Mouse (Mus musculus): ENCODE measurements around the gene Slc7a10. TPM values are rescaled to one million over a fixed set of nuclear protein-coding genes. Genes with fewer than 3 reads are reported as not detected.

Gene Slc7a10
- polyA plus RNA-seq, 1 experiment = 11.1 TPM

DNA sequence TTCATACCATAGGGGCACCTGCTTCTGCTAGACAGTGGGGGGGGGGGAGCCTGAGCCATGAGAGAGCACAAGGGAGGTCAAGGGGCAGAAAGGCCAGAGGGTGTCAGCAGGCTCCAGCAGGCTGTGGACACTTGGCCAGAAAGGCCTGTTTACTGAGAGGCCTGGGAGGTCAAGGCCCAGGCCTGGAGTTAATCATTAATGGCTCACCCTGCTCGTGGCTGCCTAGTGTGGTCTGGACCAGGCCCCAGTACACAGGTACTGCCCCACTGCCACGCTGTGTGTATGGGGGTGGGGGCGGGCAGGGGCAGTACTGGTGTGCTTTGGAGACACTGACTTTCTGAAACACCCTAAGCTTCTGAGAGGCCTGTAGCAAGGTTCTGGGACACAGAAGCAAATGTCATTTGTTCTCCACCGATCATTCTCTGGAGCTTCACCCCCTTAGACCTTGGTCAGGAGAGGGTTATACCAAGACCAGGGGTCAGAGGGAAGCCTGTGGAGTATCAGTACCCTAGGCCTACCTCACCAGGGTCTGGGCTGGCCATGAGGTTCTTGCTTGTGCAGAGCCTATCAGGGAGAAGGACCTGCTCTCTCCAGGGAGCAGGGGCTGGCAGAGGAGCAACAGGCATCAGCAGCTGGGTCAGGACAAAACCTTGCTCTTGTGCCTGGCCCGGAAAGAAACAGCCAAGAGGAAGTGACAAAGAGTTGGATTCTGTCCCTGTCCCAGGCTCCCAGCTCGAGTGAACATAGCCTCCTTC is 42.1 kb upstream of the Slc7a10 start:
- H3K4me1 ChIP-seq (replicated peaks; ENCODE audit: control insufficient read depth, insufficient read depth, low read length) = no peaks in the 10 kb centered on the region
- no peak overlapping the region for H3K27ac ChIP-seq (ENCODE audit: control insufficient read depth, insufficient read depth, low read length)
- TF ChIP-seq CTCF (IDR thresholded peaks at IDR 0.05; ENCODE audit: borderline replicate concordance, control insufficient read depth, extremely low read depth, insufficient read depth, low read length, poor library complexity) = no peak
- H3K36me3 ChIP-seq (ENCODE audit: control insufficient read depth, insufficient read depth, low read length) = no peaks in the 10 kb centered on the region
- H3K27me3 ChIP-seq (ENCODE audit: control insufficient read depth, insufficient read depth, low read length) = no peaks in the 10 kb centered on the region
- DNase-seq = no peak
- 79% methylated on average over 6 of the region's 6 CpGs for WGBS
- no peak overlapping the region for H3K4me3 ChIP-seq (ENCODE audit: control insufficient read depth, insufficient read depth, low read length)

DNA sequence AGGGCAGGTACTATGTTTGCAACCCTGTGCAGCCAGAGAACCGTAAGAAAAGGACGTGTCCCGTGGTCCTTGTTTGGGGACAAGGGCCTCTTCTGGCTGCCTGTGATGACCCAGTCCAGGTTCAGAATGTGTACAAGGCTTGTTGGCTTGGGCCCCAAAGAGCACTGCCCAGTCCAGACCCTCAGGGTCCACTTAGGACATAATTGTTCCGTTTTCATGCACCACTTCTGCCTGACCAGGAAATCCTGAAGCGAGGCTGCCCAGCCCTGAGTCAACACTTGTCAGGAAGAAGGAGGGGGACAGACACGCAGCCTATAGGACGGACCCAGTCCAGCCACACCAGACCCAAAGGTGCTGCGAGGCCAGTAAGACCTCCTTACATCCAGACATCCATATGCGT is 41.1 kb upstream of the Slc7a10 start:
- TF ChIP-seq POLR2A (IDR thresholded peaks at IDR 0.05; ENCODE audit: control insufficient read depth, extremely low read depth, insufficient read depth, low read length, poor library complexity) (no peak), CTCF (IDR thresholded peaks at IDR 0.05; ENCODE audit: borderline replicate concordance, control insufficient read depth, extremely low read depth, insufficient read depth, low read length, poor library complexity) (no peak)
- no peaks in the 10 kb centered on the region for H3K36me3 ChIP-seq (ENCODE audit: control insufficient read depth, insufficient read depth, low read length)
- DNase-seq = no peak
- H3K4me1 ChIP-seq (replicated peaks; ENCODE audit: control insufficient read depth, insufficient read depth, low read length) = no peaks in the 10 kb centered on the region
- no peak overlapping the region for H3K4me3 ChIP-seq (ENCODE audit: control insufficient read depth, insufficient read depth, low read length)
- H3K27ac ChIP-seq (ENCODE audit: control insufficient read depth, insufficient read depth, low read length) = no peak overlapping the region
- H3K27me3 ChIP-seq (ENCODE audit: control insufficient read depth, insufficient read depth, low read length) = no peaks in the 10 kb centered on the region
- 90% methylated on average over 9 of the region's 9 CpGs for WGBS

DNA sequence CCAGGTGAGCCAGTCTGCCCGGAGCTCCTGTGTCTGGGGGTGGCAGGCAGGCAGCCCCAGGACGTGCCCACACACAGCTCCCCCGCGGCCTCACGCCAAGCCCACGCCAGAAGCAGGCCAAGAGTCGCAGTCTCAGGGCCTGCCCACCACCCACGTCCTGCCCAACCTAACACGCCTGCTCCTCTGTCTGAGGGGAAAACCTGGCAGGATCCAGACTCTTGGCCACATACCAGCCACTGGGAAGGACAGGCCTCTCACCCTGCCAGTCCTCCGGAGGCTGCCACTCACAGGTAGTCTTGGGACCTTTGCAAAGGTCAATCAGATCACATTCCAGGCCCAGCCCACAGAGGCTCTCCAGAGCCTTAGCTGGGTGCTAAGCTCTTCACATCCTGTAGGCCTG is 39.9 kb upstream of the Slc7a10 start:
- no peaks in the 10 kb centered on the region for H3K36me3 ChIP-seq (ENCODE audit: control insufficient read depth, insufficient read depth, low read length)
- no peaks in the 10 kb centered on the region for H3K4me1 ChIP-seq (replicated peaks; ENCODE audit: control insufficient read depth, insufficient read depth, low read length)
- WGBS = 81% methylated on average over 10 of the region's 10 CpGs
- H3K27ac ChIP-seq (ENCODE audit: control insufficient read depth, insufficient read depth, low read length) = no peak overlapping the region
- DNase-seq = no peak
- H3K4me3 ChIP-seq (ENCODE audit: control insufficient read depth, insufficient read depth, low read length) = no peak overlapping the region
- no peaks in the 10 kb centered on the region for H3K27me3 ChIP-seq (ENCODE audit: control insufficient read depth, insufficient read depth, low read length)
- TF ChIP-seq CTCF (IDR thresholded peaks at IDR 0.05; ENCODE audit: borderline replicate concordance, control insufficient read depth, extremely low read depth, insufficient read depth, low read length, poor library complexity) (no peak), POLR2A (IDR thresholded peaks at IDR 0.05; ENCODE audit: control insufficient read depth, extremely low read depth, insufficient read depth, low read length, poor library complexity) (no peak)

DNA sequence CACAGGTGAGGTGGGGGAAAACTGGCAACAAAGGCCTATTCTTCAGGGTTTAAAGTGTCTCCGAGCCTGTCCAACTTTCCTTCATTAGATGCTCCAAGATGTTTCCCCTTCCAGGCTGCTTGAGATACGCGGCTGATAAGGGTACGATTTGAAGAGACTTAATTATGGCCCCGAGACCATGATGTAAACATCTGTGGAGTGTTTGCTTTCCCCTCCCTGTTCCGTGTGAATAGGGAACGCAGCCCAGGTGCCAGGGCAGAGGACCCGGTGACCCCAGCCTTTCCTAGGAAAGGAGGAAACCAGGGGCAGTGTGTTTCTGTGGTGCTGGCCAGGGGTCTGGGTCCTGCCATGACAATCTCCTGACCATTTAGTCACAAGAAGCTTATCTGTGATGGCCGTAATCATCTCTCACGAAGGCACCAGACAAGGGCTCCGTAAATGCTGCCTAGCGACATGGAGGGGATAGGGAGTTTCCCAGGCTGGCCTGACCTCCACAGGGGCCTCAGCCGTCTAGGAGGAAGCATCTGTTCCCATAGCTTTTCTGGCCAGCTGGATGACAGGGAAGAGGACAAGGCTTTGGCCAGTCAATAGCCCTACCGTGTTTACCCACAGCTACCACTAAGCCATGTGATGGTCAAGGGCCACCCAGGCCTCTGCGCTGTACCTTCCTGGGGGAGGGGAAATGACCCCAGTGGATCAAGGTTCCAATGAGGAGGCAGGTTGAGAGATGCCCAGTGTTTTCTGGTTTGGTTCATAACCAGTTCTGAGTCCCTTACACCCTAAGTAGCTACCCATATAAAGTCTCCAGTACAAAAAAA is 36.4 kb upstream of the Slc7a10 start:
- Histone ChIP-seq H3K4me3 (ENCODE audit: control insufficient read depth, insufficient read depth, low read length) (no peak overlapping the region), H3K36me3 (ENCODE audit: control insufficient read depth, insufficient read depth, low read length) (no peaks in the 10 kb centered on the region), H3K27ac (ENCODE audit: control insufficient read depth, insufficient read depth, low read length) (no peak overlapping the region), H3K27me3 (ENCODE audit: control insufficient read depth, insufficient read depth, low read length) (no peaks in the 10 kb centered on the region), H3K4me1 (replicated peaks; ENCODE audit: control insufficient read depth, insufficient read depth, low read length) (no peaks in the 10 kb centered on the region)
- TF ChIP-seq POLR2A (IDR thresholded peaks at IDR 0.05; ENCODE audit: control insufficient read depth, extremely low read depth, insufficient read depth, low read length, poor library complexity) = no peak
- TF ChIP-seq CTCF (IDR thresholded peaks at IDR 0.05; ENCODE audit: borderline replicate concordance, control insufficient read depth, extremely low read depth, insufficient read depth, low read length, poor library complexity) = no peak
- 86% methylated on average over 15 of the region's 15 CpGs for WGBS
- DNase-seq = no peak

DNA sequence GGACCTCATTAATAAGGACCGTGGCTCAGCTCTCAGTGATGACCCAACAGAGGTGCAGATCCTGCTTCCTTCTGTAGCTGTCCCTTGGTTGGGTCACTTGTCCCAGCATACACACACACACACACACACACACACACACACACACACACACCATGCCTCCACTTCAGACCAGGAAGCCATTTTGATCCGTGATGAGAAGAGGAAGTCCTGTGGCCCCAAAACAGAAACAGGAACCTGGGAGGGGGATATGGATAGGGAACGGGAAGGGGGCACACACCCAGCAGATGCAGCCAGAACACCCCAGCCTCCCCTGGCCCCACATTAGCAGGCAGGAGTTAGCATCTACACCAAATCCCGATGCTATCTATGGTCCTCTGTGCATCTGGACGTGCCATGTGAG is 35.3 kb upstream of the Slc7a10 start:
- DNase-seq = no peak
- H3K36me3 ChIP-seq (ENCODE audit: control insufficient read depth, insufficient read depth, low read length) = no peaks in the 10 kb centered on the region
- H3K27me3 ChIP-seq (ENCODE audit: control insufficient read depth, insufficient read depth, low read length) = no peaks in the 10 kb centered on the region
- H3K4me1 ChIP-seq (replicated peaks; ENCODE audit: control insufficient read depth, insufficient read depth, low read length) = no peaks in the 10 kb centered on the region
- no peak overlapping the region for H3K27ac ChIP-seq (ENCODE audit: control insufficient read depth, insufficient read depth, low read length)
- WGBS = 50% methylated on average over 5 of the region's 5 CpGs
- TF ChIP-seq POLR2A (IDR thresholded peaks at IDR 0.05; ENCODE audit: control insufficient read depth, extremely low read depth, insufficient read depth, low read length, poor library complexity) = no peak
- no peak overlapping the region for H3K4me3 ChIP-seq (ENCODE audit: control insufficient read depth, insufficient read depth, low read length)

DNA sequence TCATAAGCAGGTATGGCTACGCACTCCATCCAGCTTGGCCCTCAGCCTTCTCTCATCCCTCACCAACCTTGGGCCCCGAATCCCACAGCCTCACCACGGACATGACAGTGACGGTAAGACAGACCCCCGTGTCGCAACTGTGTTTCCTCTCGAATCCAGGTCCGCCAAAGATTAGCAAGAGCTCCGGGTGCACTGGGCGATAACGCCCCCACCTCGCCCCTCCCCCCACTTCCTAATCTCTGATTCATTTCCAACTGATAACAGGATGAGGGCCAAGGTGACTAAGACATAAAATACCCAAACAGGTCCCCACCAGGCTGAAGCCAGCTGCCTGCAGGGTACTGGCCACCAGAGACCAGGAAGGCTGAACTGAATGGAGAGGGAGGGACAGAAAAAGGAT is 31.7 kb upstream of the Slc7a10 start:
- no peaks in the 10 kb centered on the region for H3K27me3 ChIP-seq (ENCODE audit: control insufficient read depth, insufficient read depth, low read length)
- H3K27ac ChIP-seq (ENCODE audit: control insufficient read depth, insufficient read depth, low read length) = no peak overlapping the region
- TF ChIP-seq CTCF (IDR thresholded peaks at IDR 0.05; ENCODE audit: borderline replicate concordance, control insufficient read depth, extremely low read depth, insufficient read depth, low read length, poor library complexity) (no peak), POLR2A (IDR thresholded peaks at IDR 0.05; ENCODE audit: control insufficient read depth, extremely low read depth, insufficient read depth, low read length, poor library complexity) (no peak)
- no peak overlapping the region for H3K4me3 ChIP-seq (ENCODE audit: control insufficient read depth, insufficient read depth, low read length)
- WGBS = 51% methylated on average over 12 of the region's 12 CpGs
- no peak for DNase-seq
- no peaks in the 10 kb centered on the region for H3K36me3 ChIP-seq (ENCODE audit: control insufficient read depth, insufficient read depth, low read length)
- peaks cover 8% of the 10 kb centered on the region for H3K4me1 ChIP-seq (replicated peaks; ENCODE audit: control insufficient read depth, insufficient read depth, low read length)
